Mouse (Mus musculus) E14TG2a.4 (cell line): ENCODE measurements at regions not wholly inside any gene's neighbourhood (a gene's known extent, or its start where the extent isn't known, plus 50 kb on each side); places are given as distances from the start of the nearest gene placed in this dataset.

Source experiments
- CTCF ChIP-seq: conservative IDR thresholded peaks from 2 replicates; pipeline ENCODE4 v1.5.1; 2014; ENCODE audit warnings: low read length
- NANOG ChIP-seq: IDR thresholded peaks from 2 replicates; pipeline ENCODE4 v1.6.1; 2014; ENCODE audit warnings: borderline replicate concordance, low read length, mixed read lengths
- POU5F1 ChIP-seq: IDR thresholded peaks from 2 replicates; pipeline ENCODE4 v1.6.1; 2014; ENCODE audit warnings: low read length, borderline replicate concordance

DNA sequence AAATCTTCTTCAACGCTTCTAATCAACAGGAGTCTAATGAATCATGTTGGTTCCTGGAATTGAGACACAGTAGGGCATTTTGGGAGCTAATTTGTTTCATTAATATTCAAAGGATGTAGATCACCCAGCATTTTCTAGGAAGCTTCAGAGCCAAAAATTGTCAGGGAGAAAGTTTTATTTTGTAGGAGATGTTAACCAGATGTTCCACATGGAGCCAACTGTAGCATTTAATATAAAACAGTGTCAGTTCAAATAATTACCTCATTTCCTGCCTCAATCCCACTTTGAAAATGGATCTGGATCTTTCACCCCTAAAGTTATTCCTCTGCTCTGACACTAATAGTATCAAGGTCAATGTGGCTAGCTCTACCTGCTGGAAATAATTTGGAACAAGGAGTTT lies 389.6 kb upstream of the Lmcd1 start:
- TF ChIP-seq CTCF, result no peak
- no peak for TF ChIP-seq NANOG
- no peak for TF ChIP-seq POU5F1
